Mouse (Mus musculus) embryonic fibroblast, embryonic 13.5 days (primary cell): ENCODE results near the gene Lix1l. TPM values are rescaled to one million over a fixed set of nuclear protein-coding genes. Genes with fewer than 3 reads are reported as not detected.

ENCODE experiments used
- H3K27ac ChIP-seq: 2 replicates; pipeline ENCODE4 v1.5.1; 2012; ENCODE audit warnings: low read length, control low read depth, inconsistent platforms; ENCODE audit not compliant: insufficient read depth
- H3K4me1 ChIP-seq: 2 replicates; pipeline ENCODE4 v1.6.1; 2011; ENCODE audit warnings: low read length; ENCODE audit not compliant: control insufficient read depth, insufficient read depth
- H3K4me3 ChIP-seq: 2 replicates; pipeline ENCODE4 v1.5.1; 2011; ENCODE audit warnings: mild to moderate bottlenecking, control low read depth, low read length; ENCODE audit not compliant: insufficient read depth
- CTCF ChIP-seq: IDR thresholded peaks from 2 replicates; pipeline ENCODE4 v1.5.1; 2011; ENCODE audit warnings: mild to moderate bottlenecking, control low read depth, low read length, moderate library complexity, borderline replicate concordance; ENCODE audit not compliant: insufficient read depth
- POLR2A ChIP-seq: IDR thresholded peaks from 2 replicates; pipeline ENCODE4 v1.6.1; 2011; ENCODE audit warnings: low read depth, mild to moderate bottlenecking, control low read depth, low read length, moderate library complexity
- polyA plus RNA-seq: library from polyadenylated mRNA; stranded (reverse); fragments of >200 nt; gene quantifications from 2 replicates; pipeline ENCODE4 v1.2.4, GENCODE M21; 2011; ENCODE audit warnings: low read depth; ENCODE audit not compliant: missing spikeins, insufficient read length

Lix1l gene
- 109 and 123 TPM in 2 replicates for polyA plus RNA-seq

DNA sequence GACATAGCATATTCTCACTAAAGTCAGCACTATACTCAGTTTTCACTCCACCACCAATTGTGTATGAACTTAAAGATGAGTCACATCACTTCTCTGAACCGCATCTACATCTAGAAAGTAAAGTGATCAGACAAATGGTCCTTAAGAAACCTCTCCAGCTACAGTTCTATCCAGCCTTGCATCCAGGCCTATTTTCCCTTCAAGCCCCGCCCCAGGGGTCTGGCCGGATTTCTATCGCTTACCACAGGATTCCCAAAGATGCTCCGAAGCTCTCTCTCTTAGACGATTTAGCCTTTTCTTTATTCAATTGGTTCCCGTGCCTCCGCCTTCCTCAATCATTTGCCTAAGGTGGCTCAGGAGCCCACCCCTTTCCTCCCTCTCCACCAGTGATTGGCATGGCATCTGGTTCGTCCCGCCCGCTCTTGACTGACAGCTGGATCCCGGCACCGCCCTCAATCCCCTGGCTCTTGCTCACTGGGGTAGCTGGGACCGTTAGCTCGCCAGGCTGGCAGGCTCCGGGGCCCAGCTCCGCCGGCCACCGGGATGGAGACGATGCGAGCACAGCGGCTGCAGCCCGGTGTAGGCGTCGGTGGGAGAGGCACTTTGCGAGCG, at the start of gene Lix1l:
Gene Lix1l (plus strand): TSS at position 511 of the 612 bp plus-strand sequence.
- Histone ChIP-seq H3K27ac (peak within 1 kb of the TSS; percentile 90), H3K4me1 (peaks cover 14% of the 10 kb centered on the region), H3K4me3 (peak within 1 kb of the TSS; percentile 51)
- TF ChIP-seq CTCF (no peak), POLR2A (peak; percentile 75)

DNA sequence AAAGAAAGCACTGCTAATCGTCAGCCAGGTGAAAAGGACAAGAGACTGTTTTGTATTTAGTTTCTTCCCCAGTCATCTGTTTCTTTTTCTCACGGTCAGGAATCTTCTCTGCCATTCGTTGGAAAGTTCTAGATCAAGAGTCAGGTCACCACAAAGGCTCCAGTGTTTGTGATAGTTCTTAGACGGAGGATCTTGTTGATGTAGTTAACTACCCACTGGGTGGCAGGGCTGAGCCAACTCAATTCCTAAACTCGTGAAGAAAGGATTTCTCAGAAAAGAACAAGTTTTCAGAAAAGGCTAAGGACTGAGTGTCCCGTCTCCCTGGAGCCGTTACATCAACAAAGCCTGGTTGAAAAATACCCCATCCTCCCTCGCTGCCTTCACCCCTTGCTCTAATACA, 49.7 kb upstream of the Lix1l start:
- no peak for TF ChIP-seq POLR2A
- TF ChIP-seq CTCF = no peak
- Histone ChIP-seq H3K4me3 (no peak overlapping the region), H3K27ac (peak overlapping the region; percentile 25; the same call in 1 of the 2 replicates), H3K4me1 (peaks cover 2% of the 10 kb centered on the region; the same call in 1 of the 2 replicates)

DNA sequence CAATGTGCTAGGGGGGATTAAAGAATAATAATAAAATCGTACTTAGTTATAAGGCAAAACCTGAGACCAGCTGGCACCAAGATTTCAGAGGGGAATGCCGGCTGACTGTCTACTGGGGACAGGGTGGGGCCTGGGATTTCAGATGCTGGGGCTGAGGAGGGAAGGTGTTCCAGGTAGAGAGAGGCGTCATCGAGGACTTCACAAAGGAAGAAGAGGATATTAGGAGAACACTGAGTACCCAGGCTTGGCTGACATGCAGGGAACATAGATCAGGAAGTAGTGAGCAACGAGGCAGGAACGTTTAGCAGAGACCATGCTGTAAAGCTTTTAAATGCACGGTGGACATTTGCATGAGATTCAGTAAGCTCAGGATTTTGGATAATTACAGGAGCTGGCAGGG, 49.1 kb upstream of the Lix1l start:
- TF ChIP-seq POLR2A = no peak
- TF ChIP-seq CTCF = no peak
- Histone ChIP-seq H3K4me3 (no peak overlapping the region), H3K4me1 (peaks cover 2% of the 10 kb centered on the region; the same call in 1 of the 2 replicates), H3K27ac (no peak overlapping the region)

DNA sequence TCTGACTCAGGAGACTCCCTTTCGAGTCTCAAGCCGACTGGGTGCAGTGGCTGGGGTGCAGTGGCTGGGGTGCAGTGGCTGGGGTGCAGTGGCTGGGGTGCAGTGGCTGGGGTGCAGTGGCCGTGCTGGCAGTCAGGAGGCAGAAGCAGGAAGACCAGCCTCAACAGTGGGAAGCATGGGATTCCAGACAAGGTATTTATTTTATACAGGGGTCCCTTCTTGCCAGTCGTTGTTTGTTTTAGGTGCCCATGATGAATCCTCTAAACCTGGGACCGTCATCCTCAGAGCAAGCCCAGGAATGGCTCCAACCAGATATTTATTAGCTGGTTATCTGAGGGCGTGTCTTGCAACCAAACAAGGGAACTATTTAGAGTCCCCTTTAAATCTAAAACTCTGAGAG, 47.3 kb upstream of the Lix1l start:
- Histone ChIP-seq H3K4me1 (peaks cover 2% of the 10 kb centered on the region; the same call in 1 of the 2 replicates), H3K4me3 (no peak overlapping the region), H3K27ac (no peak overlapping the region)
- TF ChIP-seq POLR2A = no peak
- TF ChIP-seq CTCF = no peak

DNA sequence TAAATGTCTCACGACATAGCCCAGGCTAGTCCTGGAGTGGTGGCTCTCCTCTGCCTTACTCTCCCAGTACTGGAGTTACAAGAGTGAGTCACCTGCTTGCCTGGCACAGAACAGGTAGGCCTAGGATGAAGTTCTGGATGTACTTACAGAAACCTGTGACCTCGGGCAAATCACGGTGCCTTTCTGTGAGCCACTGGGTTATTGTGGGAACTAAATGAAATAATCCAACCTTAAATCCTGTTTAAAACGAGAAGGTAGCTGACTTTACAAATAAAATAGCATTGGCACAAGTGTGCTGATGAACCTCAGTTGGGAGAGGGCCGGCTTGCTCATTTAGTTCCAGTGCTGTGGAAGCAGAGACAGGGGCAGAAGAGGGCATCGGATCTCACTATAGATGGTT, 46.7 kb upstream of the Lix1l start:
- TF ChIP-seq POLR2A (no peak), CTCF (no peak)
- H3K27ac ChIP-seq = no peak overlapping the region
- peaks cover 2% of the 10 kb centered on the region; the same call in 1 of the 2 replicates for H3K4me1 ChIP-seq
- no peak overlapping the region for H3K4me3 ChIP-seq

DNA sequence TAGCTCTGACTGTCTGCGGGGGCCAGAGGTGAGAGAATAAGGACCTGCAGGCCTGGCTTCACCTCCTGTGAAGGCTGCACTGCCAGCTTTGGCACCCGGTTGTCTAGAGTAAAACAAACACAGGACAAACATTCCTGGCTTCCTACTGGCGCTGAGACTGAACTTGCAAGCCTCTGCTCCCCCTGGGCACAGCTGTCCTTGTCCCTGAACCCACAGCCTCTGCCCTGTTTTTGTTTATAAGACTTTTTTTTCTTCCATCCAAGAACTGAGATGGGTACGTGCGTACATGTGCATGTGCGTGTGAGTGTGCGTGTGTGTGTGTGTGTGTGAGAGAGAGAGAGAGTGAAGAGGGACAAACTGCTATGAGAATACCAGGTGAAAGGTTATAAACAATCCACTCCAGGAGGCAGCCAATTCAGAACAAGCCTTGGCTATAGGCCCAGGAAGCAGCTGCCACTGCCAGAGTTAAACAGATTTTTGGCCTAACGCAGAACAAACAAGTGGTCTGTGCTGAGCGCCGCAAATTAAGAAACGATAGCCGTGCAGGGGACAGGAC, 45.8 kb upstream of the Lix1l start:
- H3K4me1 ChIP-seq = peaks cover 5% of the 10 kb centered on the region; the same call in 1 of the 2 replicates
- TF ChIP-seq CTCF (no peak), POLR2A (no peak)
- H3K27ac ChIP-seq = no peak overlapping the region
- no peak overlapping the region for H3K4me3 ChIP-seq

DNA sequence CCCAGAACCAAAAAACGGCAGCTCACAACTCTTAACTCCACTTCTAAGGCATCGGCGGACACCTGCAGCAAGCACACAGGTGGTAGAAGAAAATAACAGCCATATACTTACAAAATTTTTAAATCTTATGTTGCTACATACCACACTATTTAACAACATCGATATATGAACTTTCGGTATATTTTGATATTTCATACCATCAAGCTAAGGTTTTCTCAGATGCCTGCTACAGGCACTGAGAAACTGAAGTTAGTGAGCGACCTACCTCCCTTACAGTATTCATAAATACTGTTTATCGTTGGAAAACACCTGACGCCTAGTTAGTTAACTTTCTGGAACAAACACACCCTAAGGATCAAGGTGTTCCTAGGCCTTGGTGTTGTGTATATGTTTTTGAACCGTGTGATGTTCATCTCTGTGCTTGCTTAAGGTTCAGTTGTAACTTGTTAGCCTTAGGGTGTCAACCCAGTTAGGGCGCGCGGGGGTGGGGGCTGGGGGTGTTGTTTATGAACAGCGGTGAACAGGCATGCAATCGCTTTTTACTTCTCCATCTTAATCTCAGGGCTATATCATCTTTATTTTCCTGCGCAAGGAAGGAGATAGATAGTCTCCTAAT, 44.8 kb upstream of the Lix1l start:
- H3K4me3 ChIP-seq = no peak overlapping the region
- TF ChIP-seq CTCF = no peak
- peaks cover 9% of the 10 kb centered on the region; the same call in 1 of the 2 replicates for H3K4me1 ChIP-seq
- H3K27ac ChIP-seq = no peak overlapping the region

DNA sequence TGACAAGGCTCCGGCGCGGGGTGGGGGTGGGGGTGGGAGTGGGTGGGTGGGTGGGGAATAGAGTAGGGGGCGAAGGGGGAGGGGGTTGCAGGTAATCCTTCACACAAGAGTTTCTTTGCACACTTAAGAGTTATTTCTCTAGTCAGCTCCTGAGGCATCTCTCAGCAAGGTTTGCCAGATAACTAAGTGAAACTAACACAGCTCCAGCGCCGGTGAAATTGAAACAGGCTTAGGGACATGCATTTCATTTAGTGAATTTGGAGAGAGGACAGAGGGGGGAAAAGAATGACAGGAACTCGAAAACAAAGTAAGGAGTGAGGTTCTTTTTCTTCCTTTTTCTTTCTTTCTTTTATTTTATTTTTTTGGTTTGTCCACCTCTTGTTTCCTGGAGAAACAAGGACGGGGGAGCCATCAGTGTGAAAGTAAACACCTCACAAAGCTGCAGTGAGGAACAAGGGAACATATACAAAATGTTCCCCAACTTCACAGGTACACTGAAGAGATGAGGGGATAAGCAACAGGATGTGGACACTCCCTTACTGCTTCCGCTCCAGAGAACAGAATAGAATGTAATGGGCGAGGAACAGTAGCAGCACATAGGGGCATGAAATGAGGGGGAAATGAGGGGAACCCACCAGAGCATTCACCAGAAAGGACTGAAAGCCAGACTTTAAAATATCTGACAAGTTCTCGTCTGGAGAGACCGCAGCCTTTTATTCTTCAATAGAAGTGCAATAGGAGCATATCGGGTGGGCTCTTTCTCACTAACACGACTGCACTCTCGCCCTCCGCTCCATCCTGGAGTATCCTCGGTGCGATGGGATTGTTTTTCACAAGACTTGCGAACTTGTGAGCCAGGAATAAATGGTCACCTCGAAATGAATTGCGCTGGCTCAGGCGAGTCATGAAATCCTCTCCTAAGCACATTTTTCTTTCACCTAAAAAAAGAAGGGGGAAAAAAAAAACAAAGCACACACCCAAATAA, 44.0 kb upstream of the Lix1l start:
- TF ChIP-seq CTCF = no peak
- TF ChIP-seq POLR2A = peak; percentile 46
- H3K4me3 ChIP-seq = peak overlapping the region; percentile 45
- peak overlapping the region; percentile 37 for H3K27ac ChIP-seq
- peaks cover 7% of the 10 kb centered on the region; the same call in 1 of the 2 replicates for H3K4me1 ChIP-seq

DNA sequence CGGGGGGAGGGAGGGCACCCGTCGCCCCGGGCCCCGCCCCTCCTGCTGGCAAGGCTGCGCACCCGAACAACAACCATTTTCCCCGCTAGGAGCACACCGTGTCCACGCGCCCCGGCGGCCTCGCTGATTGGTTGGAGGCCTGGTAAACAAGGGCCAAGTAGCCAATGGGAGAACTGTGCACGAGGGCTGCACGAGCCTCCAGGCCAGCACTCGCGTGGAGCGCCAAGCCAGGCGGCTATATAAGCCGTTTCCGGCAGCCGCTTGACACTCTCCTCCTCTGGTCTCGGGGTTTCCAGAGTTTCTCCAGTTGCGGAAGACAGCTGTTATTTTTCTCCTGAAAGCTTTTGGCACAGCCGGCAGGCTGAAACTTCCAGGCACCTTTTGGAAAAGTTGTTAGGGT, 43.3 kb upstream of the Lix1l start, which contains the start of gene Txnip:
Gene Txnip (plus strand): TSS at position 264 of the 400 bp plus-strand sequence.
- H3K27ac ChIP-seq = peak within 1 kb of the TSS; percentile 37
- peaks cover 7% of the 10 kb centered on the region; the same call in 1 of the 2 replicates for H3K4me1 ChIP-seq
- H3K4me3 ChIP-seq = peak within 1 kb of the TSS; percentile 82
- peak; percentile 97 for TF ChIP-seq POLR2A
- 0 out of 2 replicates have a peak, but pooled peaks have one; percentile 2 for TF ChIP-seq CTCF
